In genomic region chr4:116876630-116876994, GRCm38 (mm10) we compare ENCODE assay signal across 8 mouse cellular contexts. TPM values are rescaled to one million over a fixed set of nuclear protein-coding genes. Genes with fewer than 3 reads are reported as not detected.
A peak's percentile ranks its signal among the peaks of the same experiment; 100 is the strongest.
DNase-seq lines count a peak whose midpoint lies in the region; ATAC-seq and TF ChIP-seq lines count a peak whose summit lies in the region.

No protein-coding gene starts in this region.

- peak overlapping the region; percentile 99 for H3K27ac ChIP-seq in forebrain, embryonic 16.5 days (ENCODE audit: low read length)
- peak overlapping the region; percentile 92 for H3K27ac ChIP-seq in kidney, postnatal 0 days
- no peak overlapping the region for H3K27ac ChIP-seq in liver, postnatal 0 days (ENCODE audit: low read depth)
- H3K27ac ChIP-seq in neural tube, embryonic 14.5 days (ENCODE audit: low read depth, low read length), result peak overlapping the region; percentile 97

- H3K9me3 ChIP-seq in forebrain, embryonic 16.5 days (ENCODE audit: control insufficient read depth, low read length), result no peaks in the 10 kb centered on the region
- no peaks in the 10 kb centered on the region for H3K9me3 ChIP-seq in kidney, postnatal 0 days (replicated peaks; ENCODE audit: low read length)
- H3K9me3 ChIP-seq in liver, postnatal 0 days (ENCODE audit: low read length), result no peaks in the 10 kb centered on the region
- H3K9me3 ChIP-seq in neural tube, embryonic 14.5 days (ENCODE audit: control insufficient read depth, low read length), result no peaks in the 10 kb centered on the region

- peak overlapping the region; percentile 93 for H3K9ac ChIP-seq in forebrain, embryonic 16.5 days (replicated peaks; ENCODE audit: low read depth, low read length)
- H3K9ac ChIP-seq in kidney, postnatal 0 days (ENCODE audit: low read depth, low read length), result peak overlapping the region; percentile 76
- peak overlapping the region; percentile 41; the same call in 1 of the 2 replicates for H3K9ac ChIP-seq in liver, postnatal 0 days (replicated peaks)
- H3K9ac ChIP-seq in neural tube, embryonic 14.5 days (replicated peaks; ENCODE audit: low read depth, low read length), result peak overlapping the region; percentile 91

- peak overlapping the region; percentile 98 for H3K4me3 ChIP-seq in forebrain, embryonic 16.5 days (replicated peaks; ENCODE audit: low read length)
- peak overlapping the region; percentile 90 for H3K4me3 ChIP-seq in kidney, postnatal 0 days (replicated peaks; ENCODE audit: low read depth, low read length)
- H3K4me3 ChIP-seq in liver, postnatal 0 days (ENCODE audit: low read depth, low read length), result peak overlapping the region; percentile 69
- H3K4me3 ChIP-seq in neural tube, embryonic 14.5 days (ENCODE audit: low read depth, low read length), result peak overlapping the region; percentile 92

- no peaks in the 10 kb centered on the region for H3K27me3 ChIP-seq in forebrain, embryonic 16.5 days (replicated peaks; ENCODE audit: control insufficient read depth, insufficient read depth, low read length)
- no peaks in the 10 kb centered on the region; the same call in 1 of the 2 replicates for H3K27me3 ChIP-seq in kidney, postnatal 0 days (ENCODE audit: insufficient read depth, low read length)
- peaks cover 40% of the 10 kb centered on the region for H3K27me3 ChIP-seq in liver, postnatal 0 days (ENCODE audit: insufficient read depth, low read length)
- no peaks in the 10 kb centered on the region for H3K27me3 ChIP-seq in neural tube, embryonic 14.5 days (ENCODE audit: control insufficient read depth, insufficient read depth, low read length)

- 0% methylated on average over 15 of the region's 15 CpGs for WGBS in forebrain, embryonic 16.5 days
- 1% methylated on average over 15 of the region's 15 CpGs for WGBS in kidney, postnatal 0 days
- whole genome bisulfite sequencing in liver, postnatal 0 days (ENCODE audit: insufficient replicate concordance), result 3% methylated on average over 15 of the region's 15 CpGs
- WGBS in neural tube, embryonic 14.5 days, result 0% methylated on average over 14 of the region's 15 CpGs

- TF ChIP-seq EP300 in liver, postnatal 0 days (IDR thresholded peaks at IDR 0.05; ENCODE audit: low read depth), result no peak

- ATAC-seq in forebrain, embryonic 16.5 days, result peak; percentile 54
- peak; percentile 67 for ATAC-seq in kidney, postnatal 0 days (replicated peaks; ENCODE audit: low FRiP score, low read depth)
- no peak for ATAC-seq in liver, postnatal 0 days
- peak; percentile 69 for ATAC-seq in neural tube, embryonic 14.5 days (ENCODE audit: low read depth)

- DNase-seq in heart, adult 11 months, result peak; percentile 87
- no peak for DNase-seq in heart, adult 9 months (ENCODE audit: low spot score in 2 of 2)
- peak; percentile 5 to 7 for DNase-seq in adrenal gland, postnatal 4 days (ENCODE audit: low spot score in 2 of 2)
- no peak for DNase-seq in kidney, postnatal 0 days (ENCODE audit: low spot score)
- DNase-seq in liver, postnatal 0 days, result no peak
- DNase-seq in urinary bladder, adult 2 months (ENCODE audit: low spot score), result no peak

- H3K4me2 ChIP-seq in forebrain, embryonic 16.5 days (ENCODE audit: low read length), result peak overlapping the region; percentile 80
- H3K4me2 ChIP-seq in kidney, postnatal 0 days (ENCODE audit: low read length), result peak overlapping the region; percentile 84
- peak overlapping the region; percentile 98 for H3K4me2 ChIP-seq in liver, postnatal 0 days (ENCODE audit: low read depth, low read length)
- peak overlapping the region; percentile 58 for H3K4me2 ChIP-seq in neural tube, embryonic 14.5 days (ENCODE audit: low read depth, low read length)

- H3K36me3 ChIP-seq in forebrain, embryonic 16.5 days (ENCODE audit: control insufficient read depth, insufficient read depth), result no peaks in the 10 kb centered on the region
- no peaks in the 10 kb centered on the region for H3K36me3 ChIP-seq in kidney, postnatal 0 days (ENCODE audit: insufficient read depth, low read length)
- no peaks in the 10 kb centered on the region for H3K36me3 ChIP-seq in liver, postnatal 0 days (replicated peaks; ENCODE audit: insufficient read depth, low read length)
- H3K36me3 ChIP-seq in neural tube, embryonic 14.5 days (ENCODE audit: control insufficient read depth, insufficient read depth, low read length), result no peaks in the 10 kb centered on the region

- TF ChIP-seq CTCF in kidney, postnatal 0 days (IDR thresholded peaks at IDR 0.05; ENCODE audit: low read depth), result peak; percentile 36
- TF ChIP-seq CTCF in liver, postnatal 0 days (IDR thresholded peaks at IDR 0.05; ENCODE audit: low read depth), result no peak

- H3K4me1 ChIP-seq in forebrain, embryonic 16.5 days (replicated peaks; ENCODE audit: control insufficient read depth, insufficient read depth, low read length), result peaks cover 10% of the 10 kb centered on the region
- H3K4me1 ChIP-seq in kidney, postnatal 0 days (replicated peaks; ENCODE audit: insufficient read depth, low read length), result no peaks in the 10 kb centered on the region
- peaks cover 6% of the 10 kb centered on the region for H3K4me1 ChIP-seq in liver, postnatal 0 days (ENCODE audit: insufficient read depth)
- peaks cover 9% of the 10 kb centered on the region for H3K4me1 ChIP-seq in neural tube, embryonic 14.5 days (ENCODE audit: control insufficient read depth, insufficient read depth, low read length)

RNA-seq across cellular contexts. Expression of gene Zswim5, which starts 0.6 kb away (rescaled TPM):
- total RNA-seq in adrenal gland, postnatal 4 days (2021), result 1 to 10 TPM; 5.6 to 6.5 TPM
- polyA plus RNA-seq in forebrain, embryonic 16.5 days (2015; fragmentation: Nextera tagmentation; extraction: Ambion mirVana), result 8.8 and 9.1 TPM in 2 replicates
- 1.4 and 1.5 TPM in 2 replicates for polyA plus RNA-seq in kidney, postnatal 0 days (2015; fragmentation: Nextera tagmentation; extraction: Ambion mirVana)
- 0.06 TPM in 2 replicates for polyA plus RNA-seq in liver, postnatal 0 days (2015; fragmentation: Nextera tagmentation; extraction: Ambion mirVana)
- polyA plus RNA-seq in neural tube, embryonic 14.5 days (2014; fragmentation: Nextera tagmentation; extraction: Ambion mirVana), result 6.4 and 8.1 TPM in 2 replicates
- polyA plus RNA-seq in urinary bladder, adult 2 months (2012; rRNA removed), result 1.2 and 1.3 TPM in 2 replicates

RNA-seq across cellular contexts. Expression of gene Hpdl, which starts 55.1 kb away (rescaled TPM):
- 1 to 10 TPM; 2.4 to 2.8 TPM for total RNA-seq in adrenal gland, postnatal 4 days (2021)
- polyA plus RNA-seq in forebrain, embryonic 16.5 days (2015; fragmentation: Nextera tagmentation; extraction: Ambion mirVana), result 0.48 and 0.52 TPM in 2 replicates
- polyA plus RNA-seq in kidney, postnatal 0 days (2015; fragmentation: Nextera tagmentation; extraction: Ambion mirVana), result 2.2 and 2.3 TPM in 2 replicates
- polyA plus RNA-seq in liver, postnatal 0 days (2015; fragmentation: Nextera tagmentation; extraction: Ambion mirVana), result 0.22 TPM in 1 of 2 replicates, not detected in the other
- polyA plus RNA-seq in neural tube, embryonic 14.5 days (2014; fragmentation: Nextera tagmentation; extraction: Ambion mirVana), result 1.5 and 2.7 TPM in 2 replicates
- 0.24 and 0.26 TPM in 2 replicates for polyA plus RNA-seq in urinary bladder, adult 2 months (2012; rRNA removed)

Comparison
In these comparisons a context has a peak if more than half of its experiments do, and no peak if none do; other contexts are left out.
1. DNase-seq: peak in heart, adult 11 months (single experiment) and adrenal gland, postnatal 4 days (2 of 2); none in heart, adult 9 months (0 of 2), kidney, postnatal 0 days (single experiment), liver, postnatal 0 days (single experiment) and urinary bladder, adult 2 months (single experiment).
2. H3K9ac ChIP-seq: peak in every context shown above with its lines; median percentile 93 in forebrain, embryonic 16.5 days; 91 in neural tube, embryonic 14.5 days; 76 in kidney, postnatal 0 days; 41 in liver, postnatal 0 days.
3. Peak in every context shown above with its lines, with median percentiles within 50 percentile points of each other: H3K4me2 ChIP-seq and H3K4me3 ChIP-seq.